Mouse (Mus musculus): ENCODE data around the gene Irs4. TPM values are rescaled to one million over a fixed set of nuclear protein-coding genes. Genes with fewer than 3 reads are reported as not detected.

Irs4 gene
- polyA plus RNA-seq (2015; fragmentation: Nextera tagmentation; extraction: Ambion mirVana): 0.18 and 0.22 TPM in 2 replicates

GRCm38 (mm10) chrX:141724937-141725918, at the start of gene Irs4:
TSS of gene Irs4 (minus strand) at chrX:141725263.

Other genes starting within 250 kb of the Irs4 start
- gene Col4a5, start 249.9 kb downstream of the Irs4 start, polyA plus RNA-seq (2015; fragmentation: Nextera tagmentation; extraction: Ambion mirVana): 7.1 and 11.2 TPM in 2 replicates
- gene Gm15294, start 150.0 kb upstream of the Irs4 start, polyA plus RNA-seq (2015; fragmentation: Nextera tagmentation; extraction: Ambion mirVana): 0.50 TPM in 1 of 2 replicates, not detected in the other